Mouse (Mus musculus): Measurements from ENCODE around the gene Bloc1s3. TPM values are rescaled to one million over a fixed set of nuclear protein-coding genes. Genes with fewer than 3 reads are reported as not detected.
"Not testable (repeated sequence)": the region's sequence is repeated elsewhere in the genome, so short reads cannot be mapped to it uniquely, and the experiment has no call there.

The Bloc1s3 gene
- polyA plus RNA-seq, 1 experiment from 2014 or later = 2.6 TPM

GRCm38 (mm10) chr7:19511934-19512333 lies 3.8 kb upstream of the Bloc1s3 start:
- H3K36me3 ChIP-seq; H3K4me2 ChIP-seq; H3K9me3 ChIP-seq (replicated peaks); H3K4me3 ChIP-seq (replicated peaks); H3K9ac ChIP-seq; H3K27ac ChIP-seq; ATAC-seq (replicated peaks; ENCODE audit: low FRiP score): not testable (repeated sequence)
- 78% methylated on average over 6 of the region's 7 CpGs for WGBS
- H3K4me1 ChIP-seq = peaks cover 18% of the 10 kb centered on the region
- peaks cover 11% of the 10 kb centered on the region for H3K27me3 ChIP-seq

GRCm38 (mm10) chr7:19509786-19510185 lies 1.6 kb upstream of the Bloc1s3 start:
- Histone ChIP-seq H3K4me2 (peak overlapping the region; percentile 98), H3K27me3 (no peaks in the 10 kb centered on the region), H3K4me1 (peaks cover 25% of the 10 kb centered on the region), H3K9me3 (replicated peaks) (no peaks in the 10 kb centered on the region), H3K27ac (no peak overlapping the region), H3K4me3 (replicated peaks) (peak overlapping the region; percentile 67), H3K9ac (no peak overlapping the region), H3K36me3 (0 out of 2 replicates have a peak, but pooled peaks cover 4% of the 10 kb centered on the region)
- no peak for ATAC-seq (replicated peaks; ENCODE audit: low FRiP score)
- 93% methylated on average over 7 of the region's 7 CpGs for WGBS

GRCm38 (mm10) chr7:19508924-19509568 lies 879 bp upstream of the Bloc1s3 start:
- no peaks in the 10 kb centered on the region for H3K9me3 ChIP-seq (replicated peaks)
- H3K4me3 ChIP-seq (replicated peaks) = peak overlapping the region; percentile 67
- H3K36me3 ChIP-seq = 0 out of 2 replicates have a peak, but pooled peaks cover 4% of the 10 kb centered on the region
- H3K4me1 ChIP-seq = peaks cover 25% of the 10 kb centered on the region
- ATAC-seq (replicated peaks; ENCODE audit: low FRiP score) = peak; percentile 3; the same call in 1 of the 2 replicates
- peak overlapping the region; percentile 89; the same call in 1 of the 2 replicates for H3K27ac ChIP-seq
- peak overlapping the region; percentile 98 for H3K4me2 ChIP-seq
- peak overlapping the region; percentile 63 for H3K9ac ChIP-seq
- WGBS = 9% methylated on average over 15 of the region's 15 CpGs
- no peaks in the 10 kb centered on the region for H3K27me3 ChIP-seq

GRCm38 (mm10) chr7:19507612-19507981 lies 570 bp downstream of the Bloc1s3 start:
- Histone ChIP-seq H3K27ac (0 out of 2 replicates have a peak overlapping the region, but pooled peaks have one; percentile 22), H3K9ac (peak overlapping the region; percentile 63), H3K4me3 (replicated peaks) (peak overlapping the region; percentile 67), H3K36me3 (0 out of 2 replicates have a peak, but pooled peaks cover 4% of the 10 kb centered on the region), H3K9me3 (replicated peaks) (no peaks in the 10 kb centered on the region), H3K4me1 (peaks cover 25% of the 10 kb centered on the region), H3K4me2 (peak overlapping the region; percentile 98), H3K27me3 (no peaks in the 10 kb centered on the region)
- 5% methylated on average over 18 of the region's 18 CpGs for WGBS
- ATAC-seq (replicated peaks; ENCODE audit: low FRiP score) = no peak

- Histone ChIP-seq H3K27ac (0 out of 2 replicates have a peak overlapping the region, but pooled peaks have one; percentile 22), H3K4me1 (peaks cover 25% of the 10 kb centered on the region), H3K4me3 (replicated peaks) (peak overlapping the region; percentile 67), H3K36me3 (0 out of 2 replicates have a peak, but pooled peaks cover 4% of the 10 kb centered on the region), H3K9me3 (replicated peaks) (no peaks in the 10 kb centered on the region), H3K9ac (peak overlapping the region; percentile 63), H3K27me3 (no peaks in the 10 kb centered on the region), H3K4me2 (peak overlapping the region; percentile 98)
- ATAC-seq (replicated peaks; ENCODE audit: low FRiP score) = 0 out of 2 replicates have a peak, but pooled peaks have one; percentile 5
- under 1% methylated on average over 71 of the region's 71 CpGs for WGBS
These were observed 1.1 kb downstream of the Bloc1s3 start for GRCm38 (mm10) chr7:19506969-19507611.

- H3K4me3 ChIP-seq (replicated peaks) = peak overlapping the region; percentile 67
- WGBS = 31% methylated on average over 6 of the region's 6 CpGs
- peak overlapping the region; percentile 98 for H3K4me2 ChIP-seq
- H3K27me3 ChIP-seq = no peaks in the 10 kb centered on the region
- peaks cover 26% of the 10 kb centered on the region for H3K4me1 ChIP-seq
- H3K27ac ChIP-seq = no peak overlapping the region
- no peaks in the 10 kb centered on the region for H3K9me3 ChIP-seq (replicated peaks)
- ATAC-seq (replicated peaks; ENCODE audit: low FRiP score) = no peak
- H3K36me3 ChIP-seq = 0 out of 2 replicates have a peak, but pooled peaks cover 4% of the 10 kb centered on the region
- no peak overlapping the region for H3K9ac ChIP-seq
These were observed 1.8 kb downstream of the Bloc1s3 start for GRCm38 (mm10) chr7:19506326-19506725.

GRCm38 (mm10) chr7:19503481-19504068 lies 4.6 kb downstream of the Bloc1s3 start:
- Histone ChIP-seq H3K9me3 (replicated peaks) (no peaks in the 10 kb centered on the region), H3K27ac (no peak overlapping the region), H3K36me3 (no peaks in the 10 kb centered on the region), H3K27me3 (no peaks in the 10 kb centered on the region), H3K4me3 (replicated peaks) (no peak overlapping the region), H3K4me2 (no peak overlapping the region), H3K9ac (no peak overlapping the region), H3K4me1 (peaks cover 21% of the 10 kb centered on the region)
- 40% methylated on average over 5 of the region's 5 CpGs for WGBS
- no peak for ATAC-seq (replicated peaks; ENCODE audit: low FRiP score)

DNA sequence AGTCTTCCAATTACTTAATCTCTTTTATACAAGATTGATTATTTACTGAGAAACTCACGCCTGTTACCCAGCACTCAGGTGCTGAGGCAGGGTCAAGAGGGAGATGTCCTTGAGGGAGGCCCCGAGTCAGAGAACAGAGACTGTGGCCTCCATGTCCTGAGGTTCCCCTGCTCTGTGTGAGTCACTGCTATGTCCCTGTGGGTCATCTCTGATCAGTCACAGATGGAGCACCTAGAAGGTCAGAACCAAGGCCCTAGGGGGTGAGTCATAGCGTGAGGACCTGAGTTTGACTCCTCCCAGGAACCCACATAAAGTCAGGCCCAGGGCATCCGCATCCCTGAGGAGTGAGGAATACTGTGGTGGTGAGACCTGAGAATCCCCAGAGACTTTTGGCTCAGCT lies 6.5 kb downstream of the Bloc1s3 start:
- Histone ChIP-seq H3K36me3 (no peaks in the 10 kb centered on the region), H3K9ac (no peak overlapping the region), H3K4me1 (peaks cover 10% of the 10 kb centered on the region), H3K9me3 (replicated peaks) (no peaks in the 10 kb centered on the region), H3K4me3 (replicated peaks) (no peak overlapping the region), H3K4me2 (no peak overlapping the region), H3K27me3 (no peaks in the 10 kb centered on the region), H3K27ac (no peak overlapping the region)
- WGBS = 82% methylated on average over 4 of the region's 4 CpGs
- no peak for ATAC-seq (replicated peaks; ENCODE audit: low FRiP score)

GRCm38 (mm10) chr7:19500420-19501363 lies 7.5 kb downstream of the Bloc1s3 start:
- Histone ChIP-seq H3K36me3 (no peaks in the 10 kb centered on the region), H3K9me3 (replicated peaks) (no peaks in the 10 kb centered on the region), H3K4me1 (peaks cover 10% of the 10 kb centered on the region), H3K9ac (no peak overlapping the region), H3K27me3 (no peaks in the 10 kb centered on the region), H3K27ac (no peak overlapping the region), H3K4me3 (replicated peaks) (no peak overlapping the region), H3K4me2 (no peak overlapping the region)
- 70% methylated on average over 12 of the region's 12 CpGs for WGBS
- ATAC-seq (replicated peaks; ENCODE audit: low FRiP score) = no peak

DNA sequence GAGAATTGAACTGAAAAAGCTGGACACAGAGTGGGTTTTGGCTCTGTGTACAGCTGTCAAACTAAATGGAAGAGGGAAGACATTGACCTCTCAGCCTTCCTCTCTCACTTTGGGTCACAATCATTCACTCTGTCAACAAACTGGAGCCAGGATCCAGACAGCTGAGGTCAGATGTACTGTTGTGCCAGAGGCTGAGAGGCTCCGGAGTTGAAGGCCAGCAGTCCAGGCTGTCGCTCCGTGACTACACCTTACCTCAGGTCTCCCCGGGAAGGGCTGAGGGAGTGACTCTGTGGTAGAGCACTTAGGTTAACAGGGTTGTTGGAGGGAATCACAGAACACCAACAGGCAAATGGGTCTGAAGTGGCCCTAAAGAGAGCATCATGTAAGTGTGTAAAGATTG lies 9.8 kb downstream of the Bloc1s3 start:
- Histone ChIP-seq H3K27me3 (peaks cover 4% of the 10 kb centered on the region; the same call in 1 of the 2 replicates), H3K36me3 (no peaks in the 10 kb centered on the region), H3K9me3 (replicated peaks) (no peaks in the 10 kb centered on the region), H3K4me2 (no peak overlapping the region), H3K27ac (no peak overlapping the region), H3K4me3 (replicated peaks) (no peak overlapping the region), H3K9ac (no peak overlapping the region), H3K4me1 (peaks cover 20% of the 10 kb centered on the region)
- WGBS = 39% methylated on average over 4 of the region's 4 CpGs
- ATAC-seq (replicated peaks; ENCODE audit: low FRiP score) = no peak

GRCm38 (mm10) chr7:19496214-19496555 lies 12.0 kb downstream of the Bloc1s3 start:
- WGBS = 56% methylated on average over 5 of the region's 5 CpGs
- no peak overlapping the region for H3K4me2 ChIP-seq
- H3K9ac ChIP-seq = no peak overlapping the region
- H3K9me3 ChIP-seq (replicated peaks) = no peaks in the 10 kb centered on the region
- H3K36me3 ChIP-seq = no peaks in the 10 kb centered on the region
- H3K27me3 ChIP-seq = peaks cover 18% of the 10 kb centered on the region
- H3K4me3 ChIP-seq (replicated peaks) = no peak overlapping the region
- peaks cover 30% of the 10 kb centered on the region for H3K4me1 ChIP-seq
- H3K27ac ChIP-seq = no peak overlapping the region
- no peak for ATAC-seq (replicated peaks; ENCODE audit: low FRiP score)

Data from kidney, embryonic 15.5 days (tissue).